Mouse (Mus musculus) T-cell, adult 2 months (primary cell): ENCODE measurements around the gene Scgb2b7.
"Not testable (repeated sequence)": the region's sequence is repeated elsewhere in the genome, so short reads cannot be mapped to it uniquely, and the experiment has no call there.

Source experiments
- DNase-seq: peaks from one replicate; pipeline ENCODE4 v3.0.0; 2022; ENCODE audit warnings: low spot score

Gene Scgb2b7

GRCm38 (mm10) chr7:31705657-31706056 is at the start of gene Scgb2b7:
Gene Scgb2b7, minus strand, starts transcription at chr7:31705757.
- not testable (repeated sequence) for DNase-seq

- not testable (repeated sequence) for DNase-seq
Measured at GRCm38 (mm10) chr7:31712365-31712764, 6.8 kb upstream of the Scgb2b7 start, which contains the start of gene Scgb1b7. Gene Scgb1b7, plus strand, starts transcription at chr7:31712665.
